Mouse (Mus musculus) left cerebral cortex, postnatal 4 days (tissue): Measurements from ENCODE around the gene Chn2. TPM values are rescaled to one million over a fixed set of nuclear protein-coding genes. Genes with fewer than 3 reads are reported as not detected.
A peak's percentile ranks its signal among the peaks of the same experiment; 100 is the strongest.
"Not testable (repeated sequence)": the region's sequence is repeated elsewhere in the genome, so short reads cannot be mapped to it uniquely, and the experiment has no call there.

Source experiments
- DNase-seq: peaks from one replicate; pipeline ENCODE4 v3.0.0-alpha.2; 2022
- intact Hi-C: fragments of 180-260 bp; cut with DNase I; formaldehyde crosslinking; loops from one replicate; pipeline ENCODE4 v1.15.1; 2025
- total RNA-seq, 2 experiments: library from RNA; stranded (reverse); gene quantifications; 2 replicates each; pipeline ENCODE4 v1.2.3; 2021

The Chn2 gene
- total RNA-seq, 2 experiments from 2014 or later, result 55.6 to 57.5 TPM

DNA sequence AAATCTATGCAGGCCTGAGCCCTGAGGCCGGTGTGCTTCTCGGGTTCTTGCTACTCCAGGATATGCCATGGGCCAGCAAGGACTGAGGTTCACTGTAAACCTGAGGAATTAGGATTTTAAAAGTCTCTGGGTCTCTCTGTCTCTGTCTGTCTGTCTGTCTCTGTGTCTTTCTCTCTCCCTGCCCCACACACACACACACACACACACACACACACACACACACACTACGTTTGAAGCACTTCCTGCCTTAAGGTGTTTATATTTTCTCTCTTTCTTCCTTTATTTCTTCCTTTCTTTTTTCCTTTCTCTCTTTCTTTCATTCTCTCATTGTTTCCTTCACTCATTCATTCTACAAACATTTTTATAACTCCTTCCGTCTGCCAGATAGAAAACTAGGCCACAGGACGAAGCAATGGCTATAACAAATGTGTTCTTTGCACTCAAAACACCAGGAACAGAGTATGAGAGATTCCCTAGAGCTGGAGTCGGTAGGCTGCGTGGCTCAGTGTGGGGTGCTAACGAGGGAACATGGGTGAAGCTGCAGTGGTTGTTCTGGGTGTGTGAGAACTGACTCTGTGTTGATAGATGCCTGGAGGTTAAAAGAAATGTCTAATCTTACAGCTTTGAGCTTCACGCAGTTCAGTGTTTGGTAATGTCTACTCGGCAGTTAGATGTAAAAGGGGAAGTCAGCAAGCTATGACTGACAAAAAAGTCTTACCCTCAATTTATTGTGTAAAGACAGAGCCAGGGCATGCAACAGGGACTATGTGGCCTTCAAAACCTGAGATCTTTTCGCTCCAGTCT lies 103.7 kb downstream of the Chn2 start:
- no peak for DNase-seq
- intact Hi-C loops, result no loop called here

DNA sequence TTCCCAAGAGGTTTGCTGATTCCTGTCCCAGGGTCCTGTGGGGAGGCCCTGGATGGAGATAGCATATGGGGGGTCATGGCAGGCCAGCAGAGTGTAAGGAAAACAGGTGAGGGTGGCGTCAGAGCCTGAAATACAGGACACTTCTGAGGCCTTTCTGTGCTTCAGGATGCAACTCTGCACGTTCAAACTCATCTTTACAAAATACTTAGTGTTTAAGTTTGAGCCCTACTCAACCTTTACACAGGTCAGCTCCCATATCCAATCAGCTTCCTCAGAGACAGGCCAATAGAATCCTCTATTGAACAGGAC lies 104.3 kb downstream of the Chn2 start:
- no peak for DNase-seq
- intact Hi-C loops, result no loop called here

DNA sequence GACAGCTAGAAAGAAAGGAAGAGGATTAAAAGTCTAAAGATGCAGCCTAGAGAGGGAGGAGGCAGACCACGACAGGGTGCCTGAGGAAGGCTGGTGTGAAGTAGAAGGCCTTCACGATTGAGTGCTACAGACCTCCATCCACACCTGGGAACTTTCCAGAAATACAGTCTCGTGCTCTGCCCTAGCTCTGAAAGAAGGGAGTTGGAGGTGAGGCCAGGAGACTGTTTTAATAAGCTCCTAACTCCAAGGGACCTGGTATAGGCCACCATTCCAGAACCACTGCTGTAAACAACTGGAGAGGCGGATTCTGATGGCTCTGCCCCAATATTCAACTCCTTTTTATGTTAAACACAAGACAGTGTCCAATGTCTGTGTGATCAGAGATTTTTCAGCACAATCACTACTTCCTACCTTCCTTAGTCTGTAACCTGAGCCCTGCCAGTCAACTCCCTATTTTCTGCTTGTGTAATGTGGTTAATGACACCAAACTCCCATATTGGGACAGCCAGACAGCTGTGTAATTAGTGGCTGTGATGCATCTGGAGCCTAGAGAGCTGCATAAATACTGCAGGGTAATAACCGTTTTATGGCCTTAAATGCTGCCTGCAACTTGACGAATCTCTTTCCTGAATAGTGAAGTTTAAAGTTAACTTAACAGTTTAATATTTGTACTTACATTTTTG lies 109.6 kb downstream of the Chn2 start:
- intact Hi-C loops, result no loop called here
- no peak for DNase-seq

DNA sequence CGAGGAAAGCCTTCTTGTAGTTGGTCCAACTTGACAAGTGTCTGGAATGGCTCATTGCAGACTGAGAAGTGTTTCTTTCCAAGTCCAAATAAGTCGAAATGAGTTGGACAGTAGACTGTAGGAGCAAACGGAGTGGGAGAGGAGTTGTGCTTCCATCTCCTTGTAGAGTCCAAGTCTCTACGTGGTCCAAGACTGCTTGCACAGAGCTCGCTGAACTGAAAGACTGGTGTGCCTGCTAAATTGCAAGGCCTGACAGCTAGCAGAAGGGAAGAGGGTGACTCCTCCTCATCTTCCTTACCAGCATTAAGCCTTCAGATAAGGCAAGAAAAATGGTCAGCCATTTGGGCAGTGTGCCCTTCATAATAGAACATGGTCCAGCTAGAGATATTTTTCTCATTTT lies 111.5 kb downstream of the Chn2 start:
- intact Hi-C loops, result no loop called here
- no peak for DNase-seq

DNA sequence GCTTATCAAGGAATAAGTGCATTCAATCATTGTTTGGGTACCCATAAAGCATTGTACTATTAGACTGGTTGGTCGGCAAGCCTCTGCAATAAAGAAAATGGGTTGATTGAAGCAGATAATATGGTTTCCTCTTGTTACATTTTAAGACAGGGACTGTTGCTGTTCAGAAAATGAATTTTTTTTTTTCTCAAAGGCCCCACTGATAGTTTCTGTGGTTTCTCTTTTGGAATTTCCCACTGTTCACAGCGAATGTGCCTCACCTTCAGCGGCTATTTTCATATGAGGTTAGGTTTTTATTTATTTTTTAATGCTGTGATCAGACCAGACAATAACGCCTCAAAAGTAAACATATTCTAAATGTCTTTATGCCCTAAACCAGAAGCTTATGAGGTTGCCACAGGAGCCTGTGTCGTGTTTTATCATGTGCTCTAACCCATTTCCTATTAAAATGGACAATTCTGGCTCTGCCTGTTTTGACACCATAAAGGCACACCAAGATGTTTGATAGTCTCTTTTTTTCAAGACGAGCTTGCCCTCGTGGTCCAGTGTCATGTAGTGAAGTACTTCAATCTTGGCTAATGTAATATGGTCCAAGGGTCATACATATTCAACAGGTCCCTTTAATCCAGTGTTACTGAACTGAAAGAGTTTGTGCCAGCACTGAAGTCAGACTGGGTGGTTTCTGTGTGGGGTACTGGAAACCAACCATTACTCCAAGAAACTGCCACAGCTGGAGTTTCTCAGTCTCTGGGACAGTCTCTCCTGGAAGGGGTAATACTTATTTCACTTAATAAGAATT lies 112.3 kb downstream of the Chn2 start:
- no peak for DNase-seq
- intact Hi-C loops, result no loop called here

DNA sequence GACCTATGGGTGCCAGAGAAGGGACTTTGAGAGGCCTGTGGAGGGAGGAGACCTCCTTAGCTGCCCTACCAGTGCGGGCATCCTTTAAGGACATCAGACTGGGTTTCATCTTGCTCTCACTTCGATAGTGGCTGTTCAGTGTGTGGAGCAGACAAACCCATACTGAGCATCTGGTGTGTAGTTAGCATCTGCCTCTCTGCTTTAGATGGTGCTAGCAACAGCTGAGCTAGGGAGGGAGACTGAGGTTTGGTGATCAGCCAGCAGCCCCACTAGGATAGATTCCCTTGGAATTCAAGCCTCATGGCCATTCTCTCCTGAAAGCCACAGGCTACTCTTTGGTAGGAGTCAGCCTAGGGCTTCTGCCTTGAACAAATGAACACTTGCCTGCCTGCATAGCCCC lies 117.7 kb downstream of the Chn2 start:
- DNase-seq, result no peak
- intact Hi-C loops, result no loop called here

DNA sequence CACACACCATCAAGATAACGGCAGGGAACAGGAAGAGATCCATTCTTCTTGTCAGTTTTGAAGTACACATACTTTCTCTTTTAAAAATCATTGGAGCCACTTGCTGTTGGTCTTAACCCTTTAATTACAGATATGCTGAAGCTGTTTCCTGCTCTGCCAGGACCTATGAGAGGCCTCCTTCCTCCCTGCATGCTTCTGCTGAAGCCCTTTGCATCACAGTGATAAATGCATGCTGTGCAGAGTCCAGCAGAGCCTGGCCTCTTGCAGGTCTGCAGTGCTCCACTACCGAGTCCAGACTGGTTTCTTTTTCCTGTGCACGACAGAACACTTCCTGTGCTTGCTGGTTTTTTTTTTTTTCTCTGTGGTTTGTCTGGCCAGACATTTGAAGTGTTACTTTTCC lies 119.0 kb downstream of the Chn2 start:
- no peak for DNase-seq
- intact Hi-C loops, result no loop called here

DNA sequence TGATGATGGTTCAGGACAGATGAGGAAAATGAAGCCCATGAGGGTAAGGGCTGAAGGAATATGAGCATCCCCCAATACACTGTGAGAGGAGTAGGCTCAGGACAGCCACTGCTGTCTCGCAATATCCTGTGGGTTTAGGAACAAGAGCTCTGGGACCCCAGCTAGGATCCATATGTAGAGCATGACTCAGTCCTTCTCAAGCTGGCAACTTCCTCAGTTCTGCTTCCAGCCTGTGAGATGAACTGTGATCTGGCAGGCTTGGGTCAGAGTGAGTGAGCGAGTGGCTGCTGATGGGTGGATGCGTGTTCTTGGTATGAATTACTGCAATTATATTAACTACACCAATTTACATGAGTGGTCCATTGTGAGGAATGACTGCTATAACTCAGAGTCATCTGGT lies 121.3 kb downstream of the Chn2 start:
- intact Hi-C loops, result no loop called here

DNA sequence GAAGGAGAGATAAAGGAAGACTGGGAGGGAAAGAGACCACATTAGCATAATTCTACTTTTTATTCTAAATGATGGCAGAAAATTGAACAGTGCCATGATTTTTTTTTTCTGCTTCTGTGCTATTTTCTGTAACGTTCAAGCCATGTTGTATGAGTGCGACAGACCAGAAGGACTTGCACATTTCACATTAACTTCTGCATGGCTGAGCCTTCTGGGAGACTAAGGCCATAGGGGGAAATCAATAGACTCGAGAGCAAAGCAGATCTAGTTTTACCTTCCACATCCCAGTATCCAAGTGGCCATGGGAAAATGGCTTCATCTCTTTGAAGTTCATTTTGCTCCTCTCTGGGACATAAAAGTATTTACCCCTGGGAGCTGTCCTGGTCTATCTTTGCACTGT lies 121.9 kb downstream of the Chn2 start:
- intact Hi-C loops, result no loop called here
- DNase-seq, result no peak

More for the DNA sequence above, 121.3 kb downstream of the Chn2 start:
- no peak for DNase-seq

DNA sequence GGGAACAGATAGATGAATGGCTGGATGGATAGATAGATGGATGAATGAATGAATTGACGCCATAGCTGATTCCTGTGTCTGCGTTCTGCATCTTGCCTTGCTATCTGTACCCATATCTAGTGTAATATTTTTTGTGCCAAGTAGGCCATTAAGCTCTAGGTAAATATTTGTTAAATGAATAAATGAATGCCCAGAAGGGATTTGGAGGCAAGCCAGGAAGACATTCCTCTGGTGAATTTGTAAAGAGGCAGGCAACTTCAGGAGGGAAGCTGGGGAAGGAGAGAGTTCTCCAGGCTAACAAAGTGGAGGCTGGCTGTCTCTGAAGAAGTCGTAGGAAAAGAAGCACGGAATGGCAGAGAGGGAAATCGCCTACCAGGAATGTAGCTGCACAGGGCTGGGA lies 123.0 kb downstream of the Chn2 start:
- no peak for DNase-seq
- intact Hi-C loops, result no loop called here

DNA sequence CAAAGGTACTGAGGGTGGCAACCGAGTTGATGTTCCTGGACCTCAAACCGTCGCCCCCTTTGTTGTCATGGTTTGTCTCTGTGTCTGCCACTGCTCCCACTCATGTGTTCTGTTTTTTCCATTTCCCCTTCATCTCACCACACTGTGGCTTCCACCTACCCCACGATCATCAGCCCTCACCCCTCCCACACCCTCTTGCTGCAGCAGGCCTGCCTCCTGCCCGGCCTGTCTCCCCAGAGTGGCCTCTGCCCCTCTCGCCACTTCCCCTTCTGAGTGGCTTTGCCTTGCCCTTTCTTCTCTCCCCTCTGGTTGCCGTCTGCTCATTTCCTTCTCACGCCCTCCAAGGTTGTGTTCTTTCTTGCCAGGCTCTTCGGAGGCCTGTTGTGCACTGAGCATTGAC lies 123.4 kb downstream of the Chn2 start:
- intact Hi-C loops, result no loop called here
- no peak for DNase-seq

DNA sequence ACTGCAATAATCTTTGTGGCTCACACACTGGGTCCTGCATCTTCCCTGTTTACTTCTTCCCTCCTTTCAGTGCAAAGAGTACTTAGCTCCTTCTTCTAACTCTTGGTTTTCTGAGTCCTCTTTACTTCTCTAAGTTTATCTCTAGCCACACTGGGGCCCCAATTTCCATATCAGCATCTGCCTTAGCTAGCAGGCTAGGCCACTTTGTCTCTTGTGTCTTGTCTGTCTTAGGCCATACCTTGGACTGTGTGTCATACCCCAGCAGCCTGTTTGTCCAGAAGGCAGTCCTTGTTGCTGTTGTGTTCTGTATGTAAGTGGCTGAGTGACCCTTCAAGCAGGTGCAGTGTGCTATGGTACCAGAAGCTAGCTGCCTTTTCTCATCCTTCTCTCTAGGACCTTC lies 124.3 kb downstream of the Chn2 start:
- DNase-seq, result no peak
- intact Hi-C loops, result no loop called here

DNA sequence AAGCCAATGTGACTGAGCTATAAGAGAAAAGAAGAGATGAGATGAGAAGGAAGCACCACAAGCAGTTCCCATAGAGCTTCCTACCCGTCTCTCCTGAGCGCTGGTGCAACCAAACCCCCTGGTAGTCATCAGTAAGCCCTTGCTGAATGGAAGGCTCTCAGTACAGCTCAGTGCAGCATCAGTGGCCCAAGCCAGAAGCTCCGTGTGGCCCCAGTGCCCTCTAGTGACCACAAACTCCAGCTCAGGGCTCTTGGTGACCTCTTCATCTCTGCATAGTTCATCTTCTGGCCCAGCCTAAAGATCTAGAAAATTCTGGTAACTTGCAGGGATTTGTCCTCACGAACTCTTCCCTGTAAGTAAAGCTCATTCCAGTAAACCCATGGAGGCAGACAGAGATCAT lies 125.4 kb downstream of the Chn2 start:
- DNase-seq, result peak; percentile 59
- intact Hi-C loops, result no loop called here

DNA sequence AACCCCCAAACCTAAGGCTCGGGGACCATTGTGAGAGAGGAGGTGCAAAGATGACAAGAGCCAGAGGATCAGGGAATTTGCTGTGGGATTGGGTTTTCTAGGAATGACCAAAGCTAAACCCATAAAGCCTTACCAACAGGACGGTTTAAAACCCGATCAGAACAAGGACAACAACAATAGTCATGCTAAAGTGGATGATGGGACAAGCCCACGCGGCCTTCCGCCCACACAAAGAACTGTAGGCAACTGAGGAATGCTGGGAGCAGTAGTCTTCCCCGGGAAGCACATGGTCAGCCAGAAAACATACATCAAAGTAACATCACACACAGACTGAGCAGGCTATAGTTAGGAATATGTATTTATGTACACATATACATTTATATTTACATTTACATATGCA lies 125.9 kb downstream of the Chn2 start:
- intact Hi-C loops, result no loop called here
- DNase-seq, result no peak

DNA sequence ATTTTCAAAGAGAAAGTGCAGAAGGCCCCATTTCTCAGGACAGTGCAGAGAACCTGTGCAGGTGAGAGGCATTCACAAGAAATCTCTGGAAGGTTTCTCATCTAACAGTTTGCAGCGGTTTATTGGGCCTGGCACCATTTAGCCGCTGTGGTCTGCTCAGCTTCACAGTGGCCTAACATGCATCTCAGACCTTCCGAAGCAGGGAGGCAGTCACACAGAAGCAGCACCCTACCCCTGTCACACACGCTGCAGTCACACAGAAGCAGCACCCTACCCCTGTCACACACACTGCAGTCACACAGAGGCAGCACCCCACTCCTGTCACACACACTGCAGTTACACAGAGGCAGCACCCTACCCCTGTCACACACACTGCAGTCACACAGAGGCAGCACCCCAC lies 126.5 kb downstream of the Chn2 start:
- intact Hi-C loops, result no loop called here
- no peak for DNase-seq

DNA sequence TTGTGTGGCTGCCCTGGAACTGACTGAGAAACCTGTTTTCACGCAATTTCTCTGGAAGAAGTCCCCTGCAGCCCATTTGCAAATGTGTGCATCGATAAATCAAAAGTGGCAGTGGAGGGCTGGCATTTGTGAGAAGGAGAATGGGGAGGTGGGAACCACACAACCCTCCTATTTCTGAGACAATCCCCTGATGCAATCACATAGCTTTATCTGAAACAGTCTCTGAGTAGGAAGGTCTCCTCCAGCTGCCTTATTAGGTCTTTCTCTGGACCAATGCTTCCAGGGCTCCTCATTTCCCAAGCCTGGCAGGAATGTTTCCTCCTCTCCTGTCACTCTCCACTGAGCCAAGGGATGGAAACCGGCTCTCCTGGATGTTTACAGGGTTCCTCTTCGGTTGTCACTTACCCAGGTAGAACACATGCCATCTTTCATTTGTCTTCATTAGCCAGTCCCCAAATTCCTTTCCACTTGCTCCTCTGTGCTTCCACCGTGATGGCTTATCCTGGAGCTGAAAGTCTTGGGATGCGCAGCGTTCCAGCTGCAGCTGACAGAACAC lies 127.7 kb downstream of the Chn2 start:
- intact Hi-C loops, result no loop called here

DNA sequence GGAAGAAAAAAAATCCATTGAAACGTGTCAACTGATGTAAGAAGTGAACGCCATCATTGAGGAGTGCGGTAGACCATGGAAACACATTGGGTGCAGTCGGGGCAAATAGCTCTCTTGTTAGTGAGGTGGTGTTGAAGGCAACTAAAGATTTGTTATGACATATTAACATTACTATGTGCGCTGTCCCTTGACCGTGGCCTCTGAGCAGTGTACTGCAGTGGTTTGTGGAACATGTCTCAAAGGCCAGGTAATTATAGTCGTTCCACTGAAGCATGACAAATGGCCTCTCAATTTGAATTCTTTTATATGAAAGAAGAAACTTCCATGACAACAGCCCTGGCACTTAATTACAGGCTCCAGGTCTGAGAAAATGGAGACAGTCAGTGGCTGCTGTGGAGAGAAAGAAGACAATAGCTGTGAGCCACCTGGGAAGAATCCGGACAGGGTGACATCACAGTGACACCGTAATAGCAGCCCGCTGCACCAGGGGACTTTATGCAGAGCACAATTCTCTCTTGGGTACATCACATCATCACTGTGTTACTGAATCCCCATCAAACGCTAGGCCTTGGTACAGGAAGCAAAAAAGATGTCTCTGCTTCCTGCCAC lies 131.0 kb downstream of the Chn2 start:
- DNase-seq, result no peak
- intact Hi-C loops, result no loop called here

More for the DNA sequence above, 127.7 kb downstream of the Chn2 start:
- no peak for DNase-seq

DNA sequence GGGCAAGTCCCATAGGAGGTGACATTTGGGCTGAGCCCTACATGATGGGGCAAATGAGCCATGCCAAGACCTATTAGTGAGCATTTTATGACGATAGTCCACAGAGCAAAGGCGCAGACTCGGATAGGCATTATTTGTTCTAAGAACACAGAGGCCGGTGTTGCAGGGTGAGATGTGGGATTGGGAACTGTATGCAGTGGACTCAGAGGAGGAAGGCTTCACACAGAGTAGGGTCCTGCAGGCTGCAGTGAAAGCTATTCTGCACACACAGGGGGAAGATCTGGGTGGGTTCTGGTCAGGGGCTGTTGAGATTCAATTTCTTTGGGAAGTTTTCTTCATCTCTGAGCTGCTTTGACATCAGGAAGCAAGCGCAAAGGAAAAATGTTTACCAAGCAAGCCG lies 132.0 kb downstream of the Chn2 start:
- intact Hi-C loops, result no loop called here
- no peak for DNase-seq

DNA sequence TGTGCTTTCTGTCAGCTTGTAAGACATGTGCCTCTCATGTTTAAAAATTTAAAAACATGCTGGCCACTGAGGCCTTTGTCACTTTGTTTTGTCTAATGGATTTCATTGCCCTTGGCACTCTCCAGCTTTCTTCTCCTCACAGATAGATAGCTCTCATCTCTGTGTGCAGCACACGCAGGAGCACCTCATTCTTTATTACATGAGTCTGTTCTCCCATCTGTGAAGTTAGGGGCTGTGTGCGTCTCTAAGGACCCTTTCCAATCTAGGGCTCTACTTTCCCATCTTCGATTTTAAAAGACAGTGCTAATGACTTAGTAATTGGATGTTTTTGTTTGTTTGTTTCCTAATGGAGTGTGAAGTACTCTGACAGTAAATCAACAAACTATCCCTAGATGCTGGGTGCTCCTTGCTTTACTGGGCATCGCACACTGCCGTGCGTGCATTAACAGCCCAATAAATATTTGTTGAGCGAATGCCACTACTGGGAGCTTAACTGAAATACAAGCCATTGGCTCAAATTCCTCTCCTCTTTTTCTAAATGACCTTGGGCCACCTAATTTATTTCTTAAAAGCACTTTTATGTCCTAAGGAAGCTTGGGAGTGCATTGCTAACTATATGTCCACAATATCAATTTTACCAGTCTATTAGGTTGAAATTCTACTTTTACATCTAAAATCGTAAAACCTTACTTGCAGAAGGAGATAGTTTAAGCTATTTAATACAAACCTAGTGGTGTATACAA lies 136.3 kb downstream of the Chn2 start:
- intact Hi-C loops, result no loop called here
- DNase-seq, result no peak

DNA sequence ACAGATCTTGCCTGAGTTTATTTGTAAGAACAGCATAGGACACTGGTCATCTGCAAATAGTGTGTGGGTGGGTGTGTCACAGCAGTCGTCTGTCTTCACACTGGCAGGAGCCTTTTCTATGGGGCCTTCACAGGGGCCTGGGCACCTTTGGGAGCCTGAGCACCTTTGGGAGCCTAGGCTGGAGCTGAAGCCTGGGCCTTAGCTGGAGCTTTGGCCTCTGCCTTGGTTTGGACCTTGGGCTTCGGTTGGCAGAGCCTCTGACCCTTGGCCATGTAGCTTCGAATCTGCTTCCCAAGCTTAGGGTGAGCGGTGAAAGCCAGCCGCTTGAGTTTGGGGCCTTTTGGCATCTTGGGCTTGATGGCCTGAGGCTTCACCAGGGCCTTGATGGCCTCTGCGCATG lies 137.7 kb downstream of the Chn2 start:
- not testable (repeated sequence) for DNase-seq

More for the DNA sequence above, 137.7 kb downstream of the Chn2 start:
- intact Hi-C loops, result not testable (repeated sequence)
